Mouse (Mus musculus) thymus, postnatal 10 days (tissue): ENCODE measurements around the gene Iqgap2.
A peak's percentile ranks its signal among the peaks of the same experiment; 100 is the strongest.

ENCODE experiments used
- DNase-seq, 2 experiments: peaks; one replicate each; pipeline ENCODE4 v3.0.0; 2021; ENCODE audit warnings: low spot score in 2 of 2

The Iqgap2 gene

GRCm38 (mm10) chr13:95714271-95714975 is 177.3 kb downstream of the Iqgap2 start:
- DNase-seq: no peak

DNA sequence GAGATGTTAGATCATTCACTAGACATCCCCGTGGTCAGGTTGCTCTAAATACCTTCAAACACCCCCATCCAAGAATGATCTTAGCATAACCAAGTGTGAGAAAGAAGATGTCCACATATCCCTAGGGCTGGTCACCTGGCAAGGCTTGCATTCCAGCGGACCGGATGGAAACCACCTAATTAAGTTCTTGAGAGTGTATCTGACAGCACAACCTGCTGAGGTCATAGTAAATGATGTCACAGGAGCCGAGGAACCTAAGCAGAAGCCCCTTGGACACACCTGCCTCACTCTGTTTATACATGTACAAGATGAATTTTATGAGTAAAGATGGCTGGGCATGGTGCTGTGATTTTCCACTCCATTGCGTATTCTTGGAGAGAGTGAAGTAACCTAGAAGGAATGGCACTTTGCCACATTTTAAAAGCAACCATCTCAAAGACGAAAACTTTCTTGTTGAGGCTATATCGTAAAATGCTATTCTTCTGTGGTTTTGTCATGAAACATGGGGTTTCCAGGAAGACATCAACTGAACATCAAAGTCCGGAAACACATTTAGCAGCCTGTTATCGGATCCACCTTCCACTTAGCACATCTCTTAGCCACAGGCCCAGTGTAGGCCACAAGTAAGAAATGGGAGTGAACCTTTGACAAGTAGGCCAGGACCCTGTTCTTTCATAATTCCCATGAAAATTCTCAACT is 179.0 kb downstream of the Iqgap2 start:
- DNase-seq: no peak

DNA sequence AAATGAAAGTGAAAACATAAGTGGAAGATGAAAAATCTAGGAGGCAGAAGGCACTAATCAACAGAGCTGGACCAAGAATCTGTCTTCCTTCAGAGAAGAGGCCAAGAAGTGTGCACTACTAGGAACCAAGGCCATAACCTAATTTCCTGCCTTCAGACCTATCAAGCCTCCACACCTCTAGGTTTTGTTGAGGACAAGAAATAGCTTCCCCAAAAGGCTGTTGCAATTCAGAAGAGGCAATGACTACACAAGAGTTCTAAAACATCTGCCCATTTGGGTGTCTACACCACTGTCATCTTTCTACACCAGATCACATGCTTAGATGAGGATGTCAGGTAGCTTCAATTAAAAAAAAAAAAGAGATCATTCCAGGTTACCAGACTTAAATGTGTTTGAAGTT is 179.7 kb downstream of the Iqgap2 start:
- no peak for DNase-seq

DNA sequence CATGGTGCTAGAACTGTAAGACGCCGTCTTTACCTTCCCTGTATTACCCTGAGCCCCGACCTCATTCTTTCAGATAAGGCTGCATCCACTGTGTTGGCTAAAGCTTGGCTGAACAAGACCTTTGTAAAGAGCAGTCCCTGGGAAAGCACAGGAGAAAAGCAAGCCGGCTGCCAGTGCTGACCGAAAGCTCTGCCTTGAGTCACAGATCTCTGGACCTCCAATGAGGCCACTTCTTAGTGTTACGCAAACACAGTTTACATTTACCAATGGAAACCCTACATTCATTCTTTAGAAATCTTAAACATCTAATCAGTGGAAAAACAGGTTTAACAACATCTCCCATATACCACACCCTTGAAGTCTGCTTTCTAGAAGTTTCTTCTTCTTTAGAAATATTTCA is 186.1 kb downstream of the Iqgap2 start:
- DNase-seq: no peak

- no peak for DNase-seq
Observed at GRCm38 (mm10) chr13:95703376-95703775, 188.3 kb downstream of the Iqgap2 start.

DNA sequence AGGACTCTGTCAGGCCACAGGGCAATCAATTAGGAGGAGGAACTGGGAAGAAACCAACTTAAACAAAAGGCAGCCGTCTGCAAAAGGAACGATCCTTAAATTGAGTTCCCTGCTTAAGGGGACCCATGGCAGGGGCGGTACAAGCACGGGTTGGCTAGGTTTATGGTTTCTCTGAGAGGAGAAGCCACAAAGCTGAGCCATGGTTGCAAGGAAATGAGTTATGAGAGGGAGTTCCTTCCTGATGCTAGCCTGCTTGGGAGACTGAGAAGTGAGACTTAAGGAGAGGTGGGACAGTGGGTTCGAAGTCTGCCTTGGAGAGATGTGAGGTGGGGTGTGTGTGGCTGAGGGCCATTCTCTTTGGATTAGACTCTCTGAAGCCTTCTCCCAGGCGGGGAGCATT is 193.8 kb downstream of the Iqgap2 start:
- no peak for DNase-seq

GRCm38 (mm10) chr13:95696654-95697163 is 195.0 kb downstream of the Iqgap2 start, which contains the start of gene F2rl2:
F2rl2 (plus strand) TSS chr13:95696853.
- DNase-seq: no peak

DNA sequence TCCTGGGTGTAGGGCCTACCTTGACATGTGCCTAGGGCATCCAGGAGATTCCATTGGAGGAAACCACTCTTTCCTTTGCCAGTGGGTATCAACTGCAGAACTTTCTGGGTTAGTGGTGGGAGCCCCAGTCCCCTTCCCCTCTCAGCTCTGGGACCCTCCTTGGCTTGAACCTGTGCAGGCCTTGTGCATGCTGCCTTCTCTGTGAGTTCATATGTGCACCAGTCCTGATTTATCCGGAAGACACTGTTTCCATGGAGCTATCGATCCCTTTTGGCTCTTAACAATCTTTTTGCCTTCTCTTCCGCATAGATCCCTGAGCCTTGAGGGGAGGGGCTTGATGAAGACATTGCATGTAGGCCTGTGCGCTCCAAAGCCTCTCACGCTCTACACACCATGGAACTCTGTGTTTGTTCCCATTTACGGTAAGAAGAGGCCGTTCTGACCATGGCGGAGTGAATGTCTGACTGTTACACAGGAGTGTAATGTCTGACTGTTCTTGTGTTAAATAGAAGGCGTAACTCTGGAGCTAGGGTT is 195.5 kb downstream of the Iqgap2 start:
- no peak for DNase-seq

DNA sequence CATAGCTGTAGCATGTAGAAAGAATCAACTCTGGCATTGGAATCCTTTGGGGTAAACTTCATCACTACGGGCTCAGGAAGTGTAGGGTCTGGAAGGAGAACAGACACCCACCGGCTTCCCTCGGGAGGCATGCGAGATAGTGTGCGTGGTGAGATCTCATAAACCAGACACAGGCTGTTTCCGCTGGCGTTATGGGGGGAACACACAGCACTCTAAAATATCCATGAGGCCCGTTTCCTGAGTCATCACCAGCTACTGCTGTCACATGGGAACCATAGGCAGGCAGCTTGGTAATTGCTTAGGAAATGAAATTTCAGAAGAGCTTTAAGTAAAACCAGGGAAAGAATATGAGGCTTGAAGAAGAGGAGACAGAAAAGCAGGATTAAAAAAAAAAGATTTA is 199.5 kb downstream of the Iqgap2 start:
- DNase-seq: no peak

DNA sequence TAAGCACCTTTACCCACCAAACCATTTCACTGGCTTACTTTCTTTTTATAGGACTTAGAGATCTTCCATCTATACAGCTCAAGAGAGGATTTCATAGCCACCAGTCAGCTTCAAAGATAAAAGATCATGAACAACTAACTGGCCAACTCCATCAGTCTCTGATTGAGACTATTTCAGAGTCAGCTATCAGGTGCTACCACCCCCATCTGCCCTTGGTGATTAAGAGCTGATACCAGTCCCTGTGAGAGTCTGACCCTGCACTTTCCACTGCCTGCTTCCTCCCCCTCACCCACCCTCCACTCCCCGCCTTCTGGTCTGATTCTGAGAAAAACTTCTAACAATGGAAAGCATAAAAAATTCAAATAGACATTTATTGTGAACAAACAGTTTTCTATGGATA is 203.1 kb downstream of the Iqgap2 start:
- DNase-seq: no peak

DNA sequence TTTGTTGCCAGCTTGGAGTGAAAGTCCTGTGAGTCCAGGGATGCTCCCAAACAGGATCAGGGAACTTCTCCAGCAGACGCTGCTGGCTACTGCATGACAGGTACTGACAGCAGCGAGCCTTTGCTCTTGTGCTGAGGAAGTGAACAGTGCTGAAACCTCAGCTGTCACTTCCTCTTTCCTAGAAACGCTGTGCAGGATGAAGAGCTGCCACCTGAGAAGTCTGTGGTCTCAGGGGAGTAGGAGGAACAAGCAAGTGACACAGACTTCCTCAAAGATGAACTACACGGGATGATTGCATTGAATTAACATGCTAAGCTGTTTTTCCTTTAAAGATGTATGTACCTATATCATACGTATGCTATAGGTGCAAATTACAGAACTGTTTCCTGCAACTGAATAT is 206.0 kb downstream of the Iqgap2 start:
- DNase-seq: peak in 1 of 2 experiments; percentile 22

- no peak for DNase-seq
Observed at GRCm38 (mm10) chr13:95684656-95685244, 207.0 kb downstream of the Iqgap2 start.

- DNase-seq: no peak
Observed at GRCm38 (mm10) chr13:95679491-95679941, 212.2 kb downstream of the Iqgap2 start.

- DNase-seq: no peak
Observed at GRCm38 (mm10) chr13:95679078-95679477, 212.6 kb downstream of the Iqgap2 start.

DNA sequence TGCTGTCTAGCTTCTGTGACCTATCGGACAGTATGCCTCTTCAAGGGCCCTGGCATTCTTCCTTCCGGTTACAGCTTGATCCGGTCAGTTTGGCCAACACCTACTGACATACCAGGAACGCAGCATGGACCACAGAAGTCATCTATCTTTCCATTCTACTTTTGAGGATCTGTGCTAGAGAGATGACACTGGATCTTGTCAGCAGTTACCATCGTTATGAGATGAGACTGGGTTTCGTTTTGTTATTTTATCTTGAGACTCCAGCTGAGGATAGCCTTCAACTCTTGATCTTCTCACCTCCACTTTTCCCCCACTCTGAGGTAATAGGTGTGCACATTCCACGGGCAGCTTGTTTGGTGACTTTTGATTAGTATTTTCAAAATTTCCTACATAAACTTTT is 219.3 kb downstream of the Iqgap2 start:
- no peak for DNase-seq

- DNase-seq: no peak
Observed at GRCm38 (mm10) chr13:95671108-95671897, 220.4 kb downstream of the Iqgap2 start.

GRCm38 (mm10) chr13:95670534-95670933 is 221.2 kb downstream of the Iqgap2 start:
- DNase-seq: no peak

DNA sequence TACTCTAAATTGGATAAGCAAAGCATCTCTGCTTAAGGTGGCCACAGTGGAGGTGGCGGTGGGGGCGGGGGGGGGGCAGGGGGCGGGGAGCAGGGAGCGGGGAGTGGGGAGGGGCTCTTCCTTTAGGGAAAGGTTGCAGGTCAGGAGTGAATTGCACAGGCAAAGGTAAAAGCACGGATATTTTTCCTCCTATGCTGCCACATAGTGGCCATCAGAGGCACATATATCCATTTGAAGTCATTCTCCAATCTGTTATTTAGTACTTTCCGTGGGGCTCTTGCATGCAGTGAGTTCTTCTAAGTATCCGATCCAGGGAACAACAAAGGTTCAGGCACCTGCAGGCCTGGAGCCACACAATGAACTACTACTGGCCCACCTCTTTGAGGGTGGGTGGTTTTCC is 224.5 kb downstream of the Iqgap2 start:
- DNase-seq: no peak

GRCm38 (mm10) chr13:95665644-95666356 is 225.9 kb downstream of the Iqgap2 start:
- DNase-seq: no peak

GRCm38 (mm10) chr13:95663834-95664233 is 227.9 kb downstream of the Iqgap2 start:
- no peak for DNase-seq

DNA sequence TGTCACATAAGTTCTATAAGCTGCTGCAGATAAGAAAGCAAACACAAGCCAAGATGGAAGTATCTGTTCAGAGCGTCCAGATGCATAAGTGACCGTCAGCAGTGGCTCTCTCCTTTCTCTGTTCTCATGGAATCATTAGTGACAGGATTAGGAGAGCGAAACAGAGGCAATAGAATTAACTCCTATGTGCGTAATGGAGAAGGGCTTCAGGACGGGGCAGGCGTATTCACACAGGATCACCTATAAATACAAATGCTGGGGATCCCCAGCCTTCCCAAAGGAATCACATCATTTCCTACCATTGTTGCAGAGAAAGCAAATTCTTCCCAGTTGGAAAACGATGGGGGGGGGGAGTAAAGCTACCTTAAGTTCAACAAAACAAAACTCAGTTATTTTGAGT is 232.3 kb downstream of the Iqgap2 start:
- no peak for DNase-seq
